Mouse (Mus musculus) frontal cortex, postnatal 10 days (tissue): ENCODE results near the gene Tmem213.

ENCODE experiments used
- DNase-seq, 2 experiments: peaks; one replicate each; pipeline ENCODE4 v3.0.0; 2022; ENCODE audit warnings: low spot score in 2 of 2, mixed read lengths in 1 of 2

Tmem213 gene

GRCm38 (mm10) chr6:38116107-38116770 is 7.2 kb downstream of the Tmem213 start:
- DNase-seq: no peak

- DNase-seq: no peak
Measured at GRCm38 (mm10) chr6:38118341-38118740, 9.3 kb downstream of the Tmem213 start.

- no peak for DNase-seq
Measured at GRCm38 (mm10) chr6:38120681-38121371, 11.8 kb downstream of the Tmem213 start.

GRCm38 (mm10) chr6:38121843-38122242 is 12.8 kb downstream of the Tmem213 start:
- DNase-seq: no peak

GRCm38 (mm10) chr6:38122791-38123190 is 13.7 kb downstream of the Tmem213 start:
- no peak for DNase-seq

- no peak for DNase-seq
Measured at GRCm38 (mm10) chr6:38123471-38124206, 14.6 kb downstream of the Tmem213 start.

GRCm38 (mm10) chr6:38124207-38124835 is 15.3 kb downstream of the Tmem213 start, which contains the start of gene Atp6v0a4:
Gene Atp6v0a4, minus strand, starts transcription at chr6:38124586.
- DNase-seq: no peak

- no peak for DNase-seq
Measured at GRCm38 (mm10) chr6:38124882-38125281, 15.8 kb downstream of the Tmem213 start.

GRCm38 (mm10) chr6:38125462-38125861 is 16.4 kb downstream of the Tmem213 start:
- no peak for DNase-seq

GRCm38 (mm10) chr6:38128115-38128514 is 19.1 kb downstream of the Tmem213 start:
- no peak for DNase-seq

- DNase-seq: no peak
Measured at GRCm38 (mm10) chr6:38129883-38130282, 20.8 kb downstream of the Tmem213 start.

GRCm38 (mm10) chr6:38131801-38132231 is 22.8 kb downstream of the Tmem213 start:
- peak in 1 of 2 experiments; percentile 38 for DNase-seq

GRCm38 (mm10) chr6:38134806-38135559 is 25.9 kb downstream of the Tmem213 start:
- DNase-seq: no peak

- no peak for DNase-seq
Measured at GRCm38 (mm10) chr6:38139086-38139485, 30.0 kb downstream of the Tmem213 start.

- no peak for DNase-seq
Measured at GRCm38 (mm10) chr6:38140402-38140801, 31.3 kb downstream of the Tmem213 start.

GRCm38 (mm10) chr6:38144161-38144998 is 35.3 kb downstream of the Tmem213 start:
- no peak for DNase-seq

GRCm38 (mm10) chr6:38145463-38146065 is 36.5 kb downstream of the Tmem213 start:
- peak in 1 of 2 experiments; percentile 53 for DNase-seq

- no peak for DNase-seq
Measured at GRCm38 (mm10) chr6:38147301-38147700, 38.2 kb downstream of the Tmem213 start.

GRCm38 (mm10) chr6:38148626-38149025 is 39.6 kb downstream of the Tmem213 start:
- DNase-seq: no peak

- no peak for DNase-seq
Measured at GRCm38 (mm10) chr6:38149483-38149882, 40.4 kb downstream of the Tmem213 start.
